Mouse (Mus musculus) brain, embryonic 14.5 days (tissue): ENCODE results near the gene Ptges. TPM values are rescaled to one million over a fixed set of nuclear protein-coding genes. Genes with fewer than 3 reads are reported as not detected.
A peak's percentile ranks its signal among the peaks of the same experiment; 100 is the strongest.

Source experiments
- DNase-seq: peaks from one replicate; pipeline ENCODE4 v3.0.0-alpha.2; 2011; ENCODE audit warnings: low read depth
- CTCF ChIP-seq: fragments of 200-500 bp; IDR thresholded peaks from 2 replicates; pipeline ENCODE4 v1.5.1; 2012; ENCODE audit warnings: inconsistent platforms, mild to moderate bottlenecking, moderate library complexity, borderline replicate concordance; ENCODE audit not compliant: insufficient read depth, insufficient read length; ENCODE audit errors: extremely low read depth
- POLR2A ChIP-seq: fragments of 200-500 bp; IDR thresholded peaks from 2 replicates; pipeline ENCODE4 v1.6.1; 2012; ENCODE audit warnings: mild to moderate bottlenecking, inconsistent platforms, borderline replicate concordance; ENCODE audit not compliant: poor library complexity, insufficient read depth, insufficient read length, severe bottlenecking; ENCODE audit errors: extremely low read depth
- polyA plus RNA-seq: library from polyadenylated mRNA; depleted of rRNA; stranded (reverse); fragments of >200 nt; gene quantifications from 2 replicates; pipeline ENCODE4 v1.2.3, GENCODE M21; 2012

The Ptges gene
- polyA plus RNA-seq, 1 experiment, result 4.7 TPM

- no peak for TF ChIP-seq CTCF
- TF ChIP-seq POLR2A, result no peak
- DNase-seq, result no peak
These were observed 24.7 kb downstream of the Ptges start for GRCm38 (mm10) chr2:30904991-30905390.

GRCm38 (mm10) chr2:30904231-30904630 is 25.4 kb downstream of the Ptges start:
- TF ChIP-seq CTCF, result no peak
- TF ChIP-seq POLR2A, result no peak
- DNase-seq, result no peak

- TF ChIP-seq POLR2A, result no peak
- TF ChIP-seq CTCF, result no peak
These were observed 26.6 kb downstream of the Ptges start for GRCm38 (mm10) chr2:30902726-30903722.

GRCm38 (mm10) chr2:30902256-30902655 is 27.4 kb downstream of the Ptges start:
- no peak for TF ChIP-seq POLR2A
- TF ChIP-seq CTCF, result no peak
- DNase-seq, result no peak

More at GRCm38 (mm10) chr2:30902726-30903722, 26.6 kb downstream of the Ptges start:
- DNase-seq, result peak; percentile 43

- no peak for DNase-seq
- TF ChIP-seq POLR2A, result no peak
- no peak for TF ChIP-seq CTCF
These were observed 28.0 kb downstream of the Ptges start for GRCm38 (mm10) chr2:30901646-30902160.

- TF ChIP-seq POLR2A (no peak), CTCF (no peak)
- DNase-seq, result no peak
These were observed 30.1 kb downstream of the Ptges start for GRCm38 (mm10) chr2:30899397-30900069.

- peak; percentile 46 for DNase-seq
These were observed 32.4 kb downstream of the Ptges start for GRCm38 (mm10) chr2:30897291-30897690.

GRCm38 (mm10) chr2:30893946-30894345 is 35.7 kb downstream of the Ptges start:
- no peak for DNase-seq
- TF ChIP-seq CTCF (no peak), POLR2A (no peak)

More at GRCm38 (mm10) chr2:30897291-30897690, 32.4 kb downstream of the Ptges start:
- TF ChIP-seq CTCF, result no peak
- TF ChIP-seq POLR2A, result no peak

- TF ChIP-seq CTCF (no peak), POLR2A (no peak)
- DNase-seq, result no peak
These were observed 36.3 kb downstream of the Ptges start for GRCm38 (mm10) chr2:30893399-30893798.

GRCm38 (mm10) chr2:30891002-30891401 is 38.7 kb downstream of the Ptges start:
- TF ChIP-seq CTCF (peak; percentile 83), POLR2A (no peak)
- peak; percentile 79 for DNase-seq

GRCm38 (mm10) chr2:30885453-30886163 is 44.1 kb downstream of the Ptges start:
- TF ChIP-seq CTCF (peak; percentile 10; the same call in 1 of the 2 replicates), POLR2A (no peak)
- peak; percentile 81 for DNase-seq

- TF ChIP-seq POLR2A (no peak), CTCF (peak; percentile 23; the same call in 1 of the 2 replicates)
- DNase-seq, result no peak
These were observed 44.8 kb downstream of the Ptges start for GRCm38 (mm10) chr2:30884852-30885373.

- no peak for TF ChIP-seq CTCF
- no peak for TF ChIP-seq POLR2A
- no peak for DNase-seq
These were observed 48.4 kb downstream of the Ptges start for GRCm38 (mm10) chr2:30881215-30881614.

GRCm38 (mm10) chr2:30879481-30879880 is 50.2 kb downstream of the Ptges start:
- TF ChIP-seq CTCF (no peak), POLR2A (no peak)
- no peak for DNase-seq
